Mouse (Mus musculus) CH12.LX (cell line): ENCODE measurements at regions not wholly inside any gene's neighbourhood (a gene's known extent, or its start where the extent isn't known, plus 50 kb on each side); places are given as distances from the start of the nearest gene placed in this dataset.

Source experiments
- DNase-seq: peaks from one replicate; pipeline ENCODE4 v3.0.0-alpha.2; 2013; ENCODE audit errors: extremely low read depth
- H3K27ac ChIP-seq: 2 replicates; pipeline ENCODE4 v1.5.1; 2012; ENCODE audit warnings: low read depth, mild to moderate bottlenecking, control low read depth, moderate library complexity; ENCODE audit not compliant: insufficient read depth
- H3K27me3 ChIP-seq: replicated peaks from 2 replicates; pipeline ENCODE3; 2012; ENCODE audit warnings: inconsistent platforms
- H3K36me3 ChIP-seq, 2 experiments: replicated peaks in 1 of 2; 2 replicates each; pipeline versions ENCODE3 to v1.6.1; 2012; ENCODE audit warnings: inconsistent platforms in 1 of 2, low read length in 1 of 2, mild to moderate bottlenecking in 1 of 2, mixed read lengths in 1 of 2, moderate library complexity in 1 of 2; ENCODE audit not compliant: control insufficient read depth in 1 of 2, insufficient read depth in 1 of 2
- H3K4me1 ChIP-seq, 2 experiments: 2 replicates each; pipeline ENCODE4 v1.6.1; 2012; ENCODE audit warnings: inconsistent platforms in 1 of 2, moderate library complexity in 1 of 2; ENCODE audit not compliant: insufficient read depth in 2 of 2, control insufficient read depth in 1 of 2
- H3K4me2 ChIP-seq: 2 replicates; pipeline ENCODE4 v1.6.1; 2012; ENCODE audit warnings: low read depth, mild to moderate bottlenecking, control low read depth; ENCODE audit not compliant: poor library complexity, insufficient read depth, severe bottlenecking
- H3K4me3 ChIP-seq, 3 experiments: fragments of 150-350 bp in 1 of 3; sonication (generic) in 1 of 3; replicated peaks in 1 of 3; 2 replicates each; pipeline versions ENCODE3 to v1.5.1; 2011 to 2012; ENCODE audit warnings: low read depth in 2 of 3, low read length in 2 of 3, mild to moderate bottlenecking in 2 of 3, moderate library complexity in 2 of 3, control low read depth in 1 of 3, improper control_type of control experiment in 1 of 3, inconsistent platforms in 1 of 3, mixed read lengths in 1 of 3; ENCODE audit not compliant: poor library complexity in 1 of 3
- H3K79me2 ChIP-seq: replicated peaks from 2 replicates; pipeline ENCODE4 v1.6.1; 2012; ENCODE audit warnings: mild to moderate bottlenecking, moderate library complexity; ENCODE audit not compliant: control insufficient read depth, poor library complexity, insufficient read depth, severe bottlenecking; ENCODE audit errors: extremely low read depth
- H3K9ac ChIP-seq: 2 replicates; pipeline ENCODE4 v1.6.1; 2012; ENCODE audit warnings: low read depth, mild to moderate bottlenecking, control low read depth, moderate library complexity; ENCODE audit not compliant: insufficient read depth
- H3K9me3 ChIP-seq: replicated peaks from 2 replicates; pipeline ENCODE3; 2012; ENCODE audit warnings: low read length, inconsistent platforms, mixed read lengths
- CHD1 ChIP-seq: IDR thresholded peaks from 2 replicates; pipeline ENCODE4 v1.6.1; 2012; ENCODE audit warnings: low read depth, low read length, improper control_type of control experiment, inconsistent platforms
- CHD2 ChIP-seq: IDR thresholded peaks from 2 replicates; pipeline ENCODE4 v1.6.1; 2011; ENCODE audit warnings: low read length, improper control_type of control experiment
- CTCF ChIP-seq, 2 experiments: IDR thresholded peaks in 1 of 2; conservative IDR thresholded peaks in 1 of 2; 2 replicates each; pipeline ENCODE4 v1.5.1; 2011 to 2012; ENCODE audit warnings: low read depth in 2 of 2, low read length in 2 of 2, improper control_type of control experiment in 1 of 2, inconsistent platforms in 1 of 2, mild to moderate bottlenecking in 1 of 2, moderate library complexity in 1 of 2
- ELF1 ChIP-seq: IDR thresholded peaks from 2 replicates; pipeline ENCODE4 v1.6.1; 2014; ENCODE audit warnings: low read depth, mild to moderate bottlenecking, inconsistent platforms, low read length, improper control_type of control experiment
- EP300 ChIP-seq: IDR thresholded peaks from 2 replicates; pipeline ENCODE4 v1.6.1; 2011; ENCODE audit warnings: low read length, improper control_type of control experiment
- GABPA ChIP-seq: IDR thresholded peaks from 2 replicates; pipeline ENCODE4 v1.6.1; 2012; ENCODE audit warnings: low read depth, low read length, improper control_type of control experiment, inconsistent platforms; ENCODE audit not compliant: insufficient replicate concordance
- IRF4 ChIP-seq: IDR thresholded peaks from 2 replicates; pipeline ENCODE4 v1.6.1; 2014; ENCODE audit warnings: low read depth, mild to moderate bottlenecking, inconsistent platforms, low read length, improper control_type of control experiment
- JUND ChIP-seq: conservative IDR thresholded peaks from 2 replicates; pipeline ENCODE4 v1.6.1; 2011; ENCODE audit warnings: low read depth, low read length, improper control_type of control experiment
- KAT2A ChIP-seq: IDR thresholded peaks from 2 replicates; pipeline ENCODE4 v1.6.1; 2012; ENCODE audit warnings: low read length, improper control_type of control experiment, inconsistent platforms; ENCODE audit not compliant: insufficient replicate concordance
- MAX ChIP-seq: IDR thresholded peaks from 2 replicates; pipeline ENCODE4 v1.6.1; 2011; ENCODE audit warnings: low read length, improper control_type of control experiment
- MAZ ChIP-seq: IDR thresholded peaks from 2 replicates; pipeline ENCODE4 v1.6.1; 2012; ENCODE audit warnings: low read depth, mild to moderate bottlenecking, inconsistent platforms, low read length, improper control_type of control experiment, moderate library complexity
- MEF2A ChIP-seq: IDR thresholded peaks from 2 replicates; pipeline ENCODE4 v1.6.1; 2014; ENCODE audit warnings: low read depth, mild to moderate bottlenecking, inconsistent platforms, low read length, improper control_type of control experiment, borderline replicate concordance
- MYC ChIP-seq: IDR thresholded peaks from 2 replicates; pipeline ENCODE4 v1.6.1; 2011; ENCODE audit warnings: low read depth, mild to moderate bottlenecking, improper control_type of control experiment, low read length
- NRF1 ChIP-seq: IDR thresholded peaks from 2 replicates; pipeline ENCODE4 v1.6.1; 2014; ENCODE audit warnings: low read depth, mild to moderate bottlenecking, inconsistent platforms, low read length, improper control_type of control experiment, moderate library complexity
- POLR2A ChIP-seq: IDR thresholded peaks from 2 replicates; pipeline ENCODE4 v1.6.1; 2011; ENCODE audit warnings: low read depth, mild to moderate bottlenecking, improper control_type of control experiment, low read length
- RCOR1 ChIP-seq: conservative IDR thresholded peaks from 2 replicates; pipeline ENCODE4 v1.6.1; 2012; ENCODE audit warnings: low read depth, mild to moderate bottlenecking, inconsistent platforms, low read length, improper control_type of control experiment
- SIN3A ChIP-seq: IDR thresholded peaks from 2 replicates; pipeline ENCODE4 v1.6.1; 2012; ENCODE audit warnings: low read length, improper control_type of control experiment, inconsistent platforms
- SMC3 ChIP-seq: IDR thresholded peaks from 2 replicates; pipeline ENCODE4 v1.6.1; 2011; ENCODE audit warnings: low read depth, low read length, improper control_type of control experiment
- TBP ChIP-seq: conservative IDR thresholded peaks from 2 replicates; pipeline ENCODE4 v1.6.1; 2011; ENCODE audit warnings: low read depth, low read length, improper control_type of control experiment
- TCF12 ChIP-seq: IDR thresholded peaks from 2 replicates; pipeline ENCODE4 v1.6.1; 2014; ENCODE audit warnings: low read depth, mild to moderate bottlenecking, inconsistent platforms, low read length, improper control_type of control experiment
- UBTF ChIP-seq: IDR thresholded peaks from 2 replicates; pipeline ENCODE4 v1.6.1; 2012; ENCODE audit warnings: low read depth, mild to moderate bottlenecking, inconsistent platforms, low read length, improper control_type of control experiment, moderate library complexity
- USF1 ChIP-seq: IDR thresholded peaks from 2 replicates; pipeline ENCODE4 v1.6.1; 2014; ENCODE audit warnings: low read depth, mild to moderate bottlenecking, inconsistent platforms, low read length, improper control_type of control experiment
- ZC3H11A ChIP-seq: IDR thresholded peaks from 2 replicates; pipeline ENCODE4 v1.6.1; 2012; ENCODE audit warnings: low read depth, mild to moderate bottlenecking, inconsistent platforms, low read length, improper control_type of control experiment
- ZKSCAN1 ChIP-seq: IDR thresholded peaks from 2 replicates; pipeline ENCODE4 v1.6.1; 2012; ENCODE audit warnings: low read depth, inconsistent platforms, low read length, improper control_type of control experiment, borderline replicate concordance
- ZNF384 ChIP-seq: IDR thresholded peaks from 2 replicates; pipeline ENCODE4 v1.6.1; 2012; ENCODE audit warnings: low read depth, low read length, improper control_type of control experiment, inconsistent platforms
- dilution Hi-C: fragments of 300-500 bp; cut with MboI; formaldehyde crosslinking; loops from 2 replicates; pipeline ENCODE4 v1.14.3; 2020; ENCODE audit warnings: low sequenced_read_pairs; ENCODE audit not compliant: extremely low pct_unique_long_range_greater_than_20kb, extremely low pct_ligation_motif_present
- in situ Hi-C: fragments of 300-500 bp; cut with MboI; formaldehyde crosslinking; loops from 3 replicates; pipeline ENCODE4 v1.14.3; 2019; ENCODE audit warnings: low sequenced_read_pairs, low pct_ligation_motif_present, low pct_unique_long_range_greater_than_20kb, mixed read lengths

DNA sequence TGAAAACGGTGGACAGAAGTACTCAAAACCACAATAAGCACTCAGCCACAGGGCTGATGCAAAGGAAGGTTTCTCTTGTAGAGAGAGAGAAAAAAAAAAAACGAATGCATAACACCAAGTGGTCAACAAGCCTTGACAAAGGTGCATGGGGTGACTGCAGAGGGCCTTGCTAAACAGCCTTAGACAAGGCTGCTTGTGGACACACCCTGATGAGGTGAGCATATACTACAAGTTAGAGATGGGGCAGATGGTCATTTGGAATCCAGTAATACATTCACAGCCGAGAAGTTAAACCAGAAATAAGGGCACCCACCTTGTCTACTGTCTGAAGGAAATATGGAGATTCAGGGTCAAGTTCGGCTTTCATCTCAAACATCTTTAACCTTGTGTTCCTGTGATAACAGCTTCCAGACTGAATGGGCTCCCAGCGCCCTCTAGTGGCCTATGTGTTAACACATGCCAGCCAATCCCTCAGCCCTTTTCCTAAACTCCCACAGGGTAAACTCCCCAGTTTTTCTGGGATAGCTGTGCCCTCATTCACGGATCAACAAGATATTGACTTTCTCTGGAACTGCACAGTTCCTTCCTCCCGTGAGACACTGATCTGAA lies 150.7 kb downstream of the Ptger3 start (continued):
- TF ChIP-seq SIN3A: no peak; the same call in 1 of the 2 replicates
- no peak for TF ChIP-seq KAT2A
- TF ChIP-seq ZNF384: peak; percentile 37; the same call in 1 of the 2 replicates
- no peak for TF ChIP-seq POLR2A
- peak; percentile 55; the same call in 1 of the 2 replicates for TF ChIP-seq MEF2A
- peak; percentile 99 for TF ChIP-seq CTCF (conservative IDR thresholded peaks at IDR 0.05 in 1 of 2, IDR thresholded peaks at IDR 0.05 in 1 of 2; ENCODE audit: low read depth in 2 of 2, low read length in 2 of 2)
- TF ChIP-seq ZKSCAN1: no peak
- TF ChIP-seq TCF12: peak; percentile 51; the same call in 1 of the 2 replicates
- TF ChIP-seq SMC3: peak; percentile 99
- TF ChIP-seq RCOR1: no peak
- TF ChIP-seq MYC: peak; percentile 89
- 0 out of 2 replicates have a peak, but pooled peaks have one; percentile 35 for TF ChIP-seq NRF1
- peak; percentile 68 for TF ChIP-seq IRF4
- TF ChIP-seq TBP: no peak
- TF ChIP-seq UBTF: no peak

DNA sequence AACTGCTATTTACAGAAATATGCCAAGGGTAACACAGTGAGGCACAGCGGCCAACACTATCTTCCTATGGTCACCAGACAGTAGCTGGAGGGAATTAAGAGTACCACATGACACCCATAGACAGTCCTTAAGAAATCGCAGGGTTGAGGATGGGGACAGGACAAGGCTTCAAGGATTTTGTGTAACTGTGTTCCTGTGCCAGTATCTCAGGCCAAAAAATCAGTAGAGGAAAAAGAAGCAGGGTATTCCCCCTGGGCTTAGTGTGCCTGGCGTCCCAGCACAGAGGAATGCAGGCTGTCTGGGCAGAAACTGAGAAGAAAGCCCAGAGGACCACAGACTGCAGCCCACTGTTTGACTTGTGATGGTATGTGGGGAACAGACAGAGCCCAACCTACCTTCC lies 147.3 kb downstream of the Ptger3 start:
- dilution Hi-C loops: no loop called here
- DNase-seq: no peak
- TF ChIP-seq MAZ (no peak), ZKSCAN1 (no peak), UBTF (no peak), CHD2 (no peak), MAX (no peak), MEF2A (no peak), USF1 (no peak), NRF1 (no peak), TBP (no peak), ELF1 (no peak), JUND (no peak), CHD1 (no peak), ZC3H11A (no peak), SMC3 (no peak), GABPA (no peak), MYC (no peak), EP300 (no peak)

More for the DNA sequence above, 147.3 kb downstream of the Ptger3 start:
- Histone ChIP-seq H3K4me2 (no peak overlapping the region), H3K4me3 (no peak overlapping the region), H3K36me3 (no peaks in the 10 kb centered on the region), H3K4me1 (peaks cover 0 to 3% of the 10 kb centered on the region in 2 experiments; a peak in 1 of 4 replicates), H3K27me3 (no peaks in the 10 kb centered on the region), H3K9ac (no peak overlapping the region), H3K27ac (no peak overlapping the region), H3K9me3 (no peaks in the 10 kb centered on the region), H3K79me2 (no peaks in the 10 kb centered on the region)
- in situ Hi-C loops: no loop called here
